Mouse (Mus musculus) liver, embryonic 15.5 days (tissue): ENCODE results near the gene Adh6b. TPM values are rescaled to one million over a fixed set of nuclear protein-coding genes. Genes with fewer than 3 reads are reported as not detected.
"Not testable (repeated sequence)": the region's sequence is repeated elsewhere in the genome, so short reads cannot be mapped to it uniquely, and the experiment has no call there.

Experiments
- ATAC-seq: fragments of 200-750 bp; cut with Nextera tagmentation; 2 replicates; pipeline ENCODE4 v1.8.0; 2017; ENCODE audit warnings: moderate number of reproducible peaks, mild to moderate bottlenecking, moderate library complexity; ENCODE audit not compliant: insufficient read depth
- H3K27ac ChIP-seq: fragments of 300-500 bp; sonication (generic); replicated peaks from 2 replicates; pipeline ENCODE4 v1.5.1; 2015; ENCODE audit warnings: mild to moderate bottlenecking, inconsistent platforms
- H3K27me3 ChIP-seq: fragments of 300-500 bp; sonication (generic); 2 replicates; pipeline ENCODE4 v1.6.1; 2015; ENCODE audit warnings: mild to moderate bottlenecking, inconsistent platforms
- H3K36me3 ChIP-seq: fragments of 300-500 bp; sonication (generic); replicated peaks from 2 replicates; pipeline ENCODE4 v1.6.1; 2015; ENCODE audit warnings: moderate library complexity, mild to moderate bottlenecking, inconsistent platforms
- H3K4me1 ChIP-seq: fragments of 300-500 bp; sonication (generic); replicated peaks from 2 replicates; pipeline ENCODE4 v1.6.1; 2015; ENCODE audit warnings: inconsistent platforms
- H3K4me2 ChIP-seq: fragments of 300-500 bp; sonication (generic); 2 replicates; pipeline ENCODE4 v1.6.1; 2015; ENCODE audit warnings: moderate library complexity, mild to moderate bottlenecking, inconsistent platforms
- H3K4me3 ChIP-seq: fragments of 300-500 bp; sonication (generic); replicated peaks from 2 replicates; pipeline ENCODE4 v1.5.1; 2015; ENCODE audit warnings: mild to moderate bottlenecking, inconsistent platforms
- H3K9ac ChIP-seq: fragments of 300-500 bp; sonication (generic); 2 replicates; pipeline ENCODE4 v1.6.1; 2015; ENCODE audit warnings: moderate library complexity, mild to moderate bottlenecking, inconsistent platforms
- H3K9me3 ChIP-seq: fragments of 300-500 bp; sonication (generic); replicated peaks from 2 replicates; pipeline ENCODE4 v1.6.1; 2016; ENCODE audit warnings: inconsistent platforms
- WGBS: fragments of 180-500 bp; shearing (Covaris S2); methylation state at CpG from one replicate; pipeline ENCODE4 v1.1.7; 2015; ENCODE audit warnings: mixed read lengths; ENCODE audit not compliant: insufficient replicate concordance; 5-methylcytosine and 5-hydroxymethylcytosine counted together
- polyA plus RNA-seq: library from polyadenylated mRNA; unstranded; fragments of >200 nt; fragmentation: Nextera tagmentation; extraction: Ambion mirVana; gene quantifications from 2 replicates; pipeline ENCODE4 v1.2.1, GENCODE M21; 2015

The Adh6b gene
- polyA plus RNA-seq, 1 experiment from 2014 or later: 0.24 TPM

DNA sequence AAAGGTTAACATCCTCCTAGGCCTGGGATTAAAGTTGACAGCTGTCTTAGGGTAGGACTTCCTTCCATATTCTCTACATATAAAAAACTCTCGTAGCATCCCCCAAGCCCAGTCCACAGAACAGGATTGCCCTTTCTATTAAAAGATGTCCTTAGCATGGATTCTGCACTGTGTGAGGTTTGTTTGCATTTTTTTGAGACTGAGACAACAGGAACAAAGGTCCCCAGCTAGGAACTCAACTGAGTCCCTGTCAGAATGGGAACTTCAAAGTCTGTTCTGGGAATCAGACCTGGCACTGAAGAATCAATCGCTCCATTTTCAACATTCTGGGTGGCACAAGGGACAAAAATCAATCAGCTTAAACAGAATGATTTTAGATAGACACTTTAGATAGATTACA, 21.3 kb downstream of the Adh6b start:
- no peaks in the 10 kb centered on the region for H3K36me3 ChIP-seq
- WGBS: 57% methylated on average over 2 of the region's 2 CpGs

GRCm38 (mm10) chr3:138366181-138366580, 24.6 kb downstream of the Adh6b start:
- no peaks in the 10 kb centered on the region for H3K27me3 ChIP-seq
- H3K27ac ChIP-seq: no peak overlapping the region
- H3K4me2 ChIP-seq: no peak overlapping the region
- H3K4me3 ChIP-seq: no peak overlapping the region
- no peaks in the 10 kb centered on the region for H3K4me1 ChIP-seq
- no peak for ATAC-seq
- no peaks in the 10 kb centered on the region for H3K9me3 ChIP-seq
- no peaks in the 10 kb centered on the region for H3K36me3 ChIP-seq
- WGBS: 50% methylated on average over 2 of the region's 2 CpGs
- no peak overlapping the region for H3K9ac ChIP-seq

More for the DNA sequence above, 21.3 kb downstream of the Adh6b start:
- Histone ChIP-seq H3K4me1 (no peaks in the 10 kb centered on the region), H3K27ac (no peak overlapping the region), H3K4me2 (no peak overlapping the region), H3K4me3 (no peak overlapping the region), H3K27me3 (no peaks in the 10 kb centered on the region), H3K9ac (no peak overlapping the region), H3K9me3 (no peaks in the 10 kb centered on the region)
- no peak for ATAC-seq

DNA sequence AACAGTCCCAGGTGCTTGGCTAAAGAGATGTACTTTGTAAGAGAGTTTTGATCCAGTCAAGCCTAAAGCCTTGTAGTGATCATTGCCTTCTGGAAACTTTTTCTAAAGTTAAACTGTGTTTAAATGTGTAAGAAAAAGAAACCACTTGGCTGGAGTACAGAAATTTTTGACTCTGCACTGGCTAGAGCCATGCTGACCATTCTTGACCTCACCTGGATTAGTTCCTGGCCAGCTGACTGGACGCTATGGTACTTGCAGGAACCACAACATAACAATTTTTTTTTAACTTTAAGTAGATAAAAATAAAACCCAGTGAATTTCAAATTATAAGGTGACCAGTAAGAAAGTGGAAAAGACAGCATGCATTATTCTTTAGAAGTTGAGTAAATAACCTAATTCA, 28.0 kb downstream of the Adh6b start:
- Histone ChIP-seq H3K4me1 (no peaks in the 10 kb centered on the region), H3K9ac (no peak overlapping the region), H3K36me3 (no peaks in the 10 kb centered on the region), H3K4me3 (no peak overlapping the region), H3K27ac (no peak overlapping the region), H3K4me2 (no peak overlapping the region), H3K27me3 (no peaks in the 10 kb centered on the region), H3K9me3 (no peaks in the 10 kb centered on the region)
- 50% methylated on average over 1 of the region's 1 CpGs for WGBS
- ATAC-seq: no peak

- not testable (repeated sequence) for H3K27me3 ChIP-seq, H3K4me1 ChIP-seq, H3K36me3 ChIP-seq, H3K4me3 ChIP-seq, H3K27ac ChIP-seq, ATAC-seq, H3K9me3 ChIP-seq, H3K9ac ChIP-seq, H3K4me2 ChIP-seq
- 53% methylated on average over 4 of the region's 4 CpGs for WGBS
Observed at GRCm38 (mm10) chr3:138370289-138370688, 28.7 kb downstream of the Adh6b start.

DNA sequence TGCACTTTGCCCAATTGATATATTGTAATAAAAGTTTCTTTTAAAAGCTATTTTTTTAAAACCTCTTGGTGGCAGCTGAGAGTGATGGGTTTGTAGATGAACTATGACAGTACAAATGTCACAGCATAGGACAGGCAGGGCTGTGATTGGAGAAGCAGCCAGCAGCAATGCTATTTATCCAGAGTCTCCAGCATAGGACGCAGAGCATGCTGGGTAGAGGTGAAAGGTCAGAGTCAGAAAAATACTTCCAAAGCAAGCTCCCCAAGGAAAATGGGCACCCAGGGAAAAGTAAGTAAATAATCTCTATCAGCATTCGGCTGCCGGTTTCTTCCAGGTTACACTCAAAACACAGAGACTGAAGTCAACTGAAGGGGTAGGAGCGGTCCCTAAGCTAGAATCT, 32.3 kb downstream of the Adh6b start:
- H3K9me3 ChIP-seq: no peaks in the 10 kb centered on the region
- H3K27me3 ChIP-seq: no peaks in the 10 kb centered on the region
- no peaks in the 10 kb centered on the region for H3K36me3 ChIP-seq
- no peaks in the 10 kb centered on the region for H3K4me1 ChIP-seq
- ATAC-seq: no peak
- 72% methylated on average over 4 of the region's 4 CpGs for WGBS
- H3K9ac ChIP-seq: no peak overlapping the region
- H3K4me3 ChIP-seq: no peak overlapping the region
- no peak overlapping the region for H3K27ac ChIP-seq
- no peak overlapping the region for H3K4me2 ChIP-seq

GRCm38 (mm10) chr3:138375148-138375547, 33.6 kb downstream of the Adh6b start:
- ATAC-seq: no peak
- Histone ChIP-seq H3K4me3 (no peak overlapping the region), H3K27ac (no peak overlapping the region), H3K4me1 (no peaks in the 10 kb centered on the region), H3K9ac (no peak overlapping the region), H3K36me3 (no peaks in the 10 kb centered on the region), H3K27me3 (no peaks in the 10 kb centered on the region), H3K4me2 (no peak overlapping the region), H3K9me3 (no peaks in the 10 kb centered on the region)
- WGBS: 38% methylated on average over 2 of the region's 2 CpGs

DNA sequence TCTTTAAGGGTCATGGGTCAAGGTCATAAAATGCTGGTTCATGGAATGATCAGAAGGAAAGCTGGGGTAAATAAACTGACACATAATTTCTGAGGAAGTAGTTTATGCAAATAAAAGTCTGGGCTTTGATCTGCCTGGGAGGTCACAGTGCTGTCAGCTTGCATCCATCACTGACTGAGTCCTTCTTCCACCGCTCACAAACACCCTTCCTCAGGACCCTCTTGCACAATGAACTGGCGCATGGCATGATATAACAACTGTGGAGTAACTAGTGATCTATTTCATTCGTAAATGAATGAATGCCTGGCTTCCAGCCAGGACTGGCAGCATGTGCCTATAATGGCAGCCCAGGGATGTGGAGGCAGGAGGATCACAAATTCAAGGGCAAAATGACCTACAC, 39.6 kb downstream of the Adh6b start:
- WGBS: 37% methylated on average over 3 of the region's 3 CpGs
- no peak for ATAC-seq

DNA sequence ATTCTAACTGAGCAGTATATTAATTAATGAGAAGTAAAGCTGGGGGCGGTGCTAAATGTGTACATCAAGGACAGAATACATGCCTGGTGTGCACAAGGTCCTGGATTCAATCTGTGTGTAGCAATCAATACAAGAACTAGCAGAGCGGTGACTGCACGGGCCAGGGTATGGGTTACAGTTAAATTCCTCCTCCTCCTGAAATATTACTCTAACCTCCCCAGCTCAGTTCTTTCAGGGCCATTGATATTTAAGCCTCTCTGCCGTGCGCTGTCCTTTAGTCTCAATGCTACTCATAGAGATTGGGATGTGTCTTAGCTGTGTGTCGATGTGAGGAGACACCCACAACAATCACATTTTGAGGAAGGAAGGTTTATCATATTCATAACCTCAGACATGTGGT, 45.6 kb downstream of the Adh6b start:
- 75% methylated on average over 6 of the region's 6 CpGs for WGBS
- Histone ChIP-seq H3K9me3 (no peaks in the 10 kb centered on the region), H3K4me1 (no peaks in the 10 kb centered on the region), H3K36me3 (no peaks in the 10 kb centered on the region), H3K9ac (no peak overlapping the region), H3K4me2 (no peak overlapping the region), H3K27ac (no peak overlapping the region), H3K27me3 (no peaks in the 10 kb centered on the region), H3K4me3 (no peak overlapping the region)
- ATAC-seq: no peak

More for the DNA sequence above, 39.6 kb downstream of the Adh6b start:
- Histone ChIP-seq H3K4me2 (no peak overlapping the region), H3K9me3 (no peaks in the 10 kb centered on the region), H3K4me3 (no peak overlapping the region), H3K36me3 (no peaks in the 10 kb centered on the region), H3K27ac (no peak overlapping the region), H3K9ac (no peak overlapping the region), H3K27me3 (no peaks in the 10 kb centered on the region), H3K4me1 (no peaks in the 10 kb centered on the region)

GRCm38 (mm10) chr3:138404872-138405271, 63.3 kb downstream of the Adh6b start:
- Histone ChIP-seq H3K9me3 (no peaks in the 10 kb centered on the region), H3K4me3 (no peak overlapping the region), H3K27ac (no peak overlapping the region), H3K9ac (no peak overlapping the region), H3K36me3 (no peaks in the 10 kb centered on the region), H3K4me1 (no peaks in the 10 kb centered on the region), H3K27me3 (no peaks in the 10 kb centered on the region), H3K4me2 (no peak overlapping the region)
- no peak for ATAC-seq
- 62% methylated on average over 3 of the region's 3 CpGs for WGBS

DNA sequence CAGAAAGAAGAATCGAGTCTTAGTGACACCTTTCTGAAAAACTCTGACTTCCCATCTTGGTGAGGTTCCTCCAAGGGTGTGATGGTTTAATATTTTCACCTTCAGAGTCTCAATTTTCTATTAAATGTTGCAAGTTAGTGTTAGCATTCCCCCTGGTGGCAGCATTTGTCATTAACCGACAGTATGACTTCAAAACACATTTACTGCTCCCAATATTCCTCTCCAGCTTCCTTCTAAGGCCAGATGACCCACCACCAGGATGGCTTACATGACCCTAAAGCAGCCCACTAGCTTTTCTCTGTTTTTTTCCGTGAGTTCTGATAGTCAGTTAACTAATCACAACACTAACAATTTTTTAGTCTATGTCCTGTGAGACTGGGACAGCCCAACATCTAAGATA, 63.8 kb downstream of the Adh6b start:
- no peak for ATAC-seq
- H3K27ac ChIP-seq: no peak overlapping the region
- WGBS: 23% methylated on average over 3 of the region's 3 CpGs
- H3K4me1 ChIP-seq: no peaks in the 10 kb centered on the region
- no peaks in the 10 kb centered on the region for H3K9me3 ChIP-seq
- H3K4me2 ChIP-seq: no peak overlapping the region
- no peak overlapping the region for H3K4me3 ChIP-seq
- no peak overlapping the region for H3K9ac ChIP-seq
- no peaks in the 10 kb centered on the region for H3K36me3 ChIP-seq
- H3K27me3 ChIP-seq: no peaks in the 10 kb centered on the region

GRCm38 (mm10) chr3:138405840-138406239, 64.3 kb downstream of the Adh6b start:
- 57% methylated on average over 7 of the region's 7 CpGs for WGBS
- Histone ChIP-seq H3K36me3 (no peaks in the 10 kb centered on the region), H3K9me3 (no peaks in the 10 kb centered on the region), H3K4me2 (no peak overlapping the region), H3K4me1 (no peaks in the 10 kb centered on the region), H3K27me3 (no peaks in the 10 kb centered on the region), H3K9ac (no peak overlapping the region), H3K4me3 (no peak overlapping the region), H3K27ac (no peak overlapping the region)
- ATAC-seq: no peak

- no peaks in the 10 kb centered on the region for H3K36me3 ChIP-seq
- ATAC-seq: no peak
- H3K4me1 ChIP-seq: no peaks in the 10 kb centered on the region
- H3K9me3 ChIP-seq: no peaks in the 10 kb centered on the region
- WGBS: 68% methylated on average over 1 of the region's 1 CpGs
- no peak overlapping the region for H3K4me2 ChIP-seq
- H3K27ac ChIP-seq: no peak overlapping the region
- no peak overlapping the region for H3K9ac ChIP-seq
- no peaks in the 10 kb centered on the region for H3K27me3 ChIP-seq
- no peak overlapping the region for H3K4me3 ChIP-seq
Observed at GRCm38 (mm10) chr3:138407920-138408319, 66.3 kb downstream of the Adh6b start.
